Mouse (Mus musculus) mesoderm, embryonic 11.5 days (tissue): ENCODE measurements around the gene Gnat2.
A peak's percentile ranks its signal among the peaks of the same experiment; 100 is the strongest.

Experiments used
- DNase-seq: peaks from one replicate; pipeline ENCODE4 v3.0.0-alpha.2; 2012; ENCODE audit warnings: low read depth, low spot score

The Gnat2 gene

DNA sequence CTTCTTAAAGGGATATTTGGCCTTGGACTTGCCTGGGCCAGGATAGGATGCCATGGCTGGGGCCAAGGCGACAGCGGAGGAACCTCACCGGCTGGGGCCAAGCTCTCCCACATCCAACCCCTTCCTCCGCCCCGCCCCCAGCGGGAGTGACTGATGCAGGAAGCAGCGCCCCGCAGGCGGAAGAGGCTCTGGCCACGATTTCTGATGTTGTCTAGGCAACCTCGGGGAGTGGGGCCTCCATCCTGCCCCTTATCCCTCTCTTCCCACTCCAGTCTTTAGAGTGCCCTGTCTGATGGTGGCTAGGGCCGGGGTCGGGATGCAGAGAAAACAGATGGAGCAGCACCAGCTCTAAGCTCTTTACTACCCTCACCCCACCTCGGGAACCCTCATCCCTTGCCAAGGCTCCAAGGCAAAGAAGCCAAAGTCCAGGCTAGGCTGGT, 7.3 kb upstream of the Gnat2 start:
- DNase-seq, result peak; percentile 89

DNA sequence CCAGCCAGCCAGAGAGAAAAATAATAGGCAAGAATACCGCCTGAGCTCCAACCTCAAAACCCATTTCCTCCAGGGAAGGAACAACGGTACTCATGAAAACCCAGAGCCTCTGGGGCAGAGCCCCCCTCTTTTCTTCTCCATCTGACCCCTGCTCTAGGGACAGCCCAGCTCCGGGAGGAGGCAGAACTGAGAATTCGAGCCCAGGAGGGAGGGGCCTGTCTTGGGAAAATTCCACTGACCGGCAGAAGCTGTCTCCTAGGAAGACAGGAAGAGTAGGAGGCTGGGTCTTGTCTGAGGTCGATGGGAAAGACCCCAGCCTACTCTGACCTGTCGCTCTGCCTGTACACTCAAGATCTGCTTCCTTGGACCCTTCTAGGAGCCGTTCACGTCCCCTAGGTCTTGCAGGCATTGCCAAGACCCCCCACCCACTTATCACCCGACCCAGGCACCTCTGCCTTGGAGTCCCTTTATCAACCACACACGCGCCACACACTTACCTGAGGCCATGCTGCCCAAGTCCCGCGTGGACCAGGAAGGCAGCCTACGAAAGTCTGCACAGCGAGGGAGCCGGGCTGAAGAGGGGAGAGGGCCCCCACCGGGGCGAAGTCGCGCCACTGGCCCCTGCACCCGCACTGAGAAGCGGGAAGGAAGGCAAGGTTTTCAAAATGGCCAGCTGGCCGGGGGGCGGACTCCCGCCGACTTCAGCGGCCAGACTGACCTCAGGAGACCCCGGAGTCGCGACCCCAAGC, 6.7 kb upstream of the Gnat2 start:
- peak; percentile 68 for DNase-seq

GRCm38 (mm10) chr3:108086470-108086979, 6.1 kb upstream of the Gnat2 start, which contains the start of gene Ampd2:
Gene Ampd2, minus strand, starts transcription at chr3:108086651.
- peak; percentile 84 for DNase-seq

- no peak for DNase-seq
These were observed 5.3 kb upstream of the Gnat2 start for GRCm38 (mm10) chr3:108087329-108087728.

GRCm38 (mm10) chr3:108088842-108089380, 3.7 kb upstream of the Gnat2 start:
- DNase-seq, result no peak

- no peak for DNase-seq
These were observed 2.7 kb upstream of the Gnat2 start for GRCm38 (mm10) chr3:108089916-108090315.

DNA sequence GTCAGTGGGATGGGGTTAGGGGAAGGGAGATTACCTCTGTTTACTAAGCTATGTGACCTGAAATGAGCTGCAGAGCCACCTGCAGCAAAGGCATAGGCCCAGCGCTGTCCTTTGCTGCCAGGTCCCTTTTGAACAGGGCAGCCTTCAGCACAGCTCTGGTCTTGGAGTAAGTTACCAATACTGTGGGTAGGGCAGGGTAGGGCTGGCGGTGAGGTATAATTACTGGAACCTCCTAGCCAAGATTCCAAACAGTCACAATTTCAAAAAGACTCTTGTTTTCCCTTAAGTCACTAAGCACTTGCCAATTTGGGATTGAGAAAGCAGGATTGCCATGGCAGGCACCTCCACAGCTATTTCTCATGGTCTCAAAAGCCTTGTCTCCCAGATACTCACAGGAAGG, 2.0 kb upstream of the Gnat2 start:
- no peak for DNase-seq

GRCm38 (mm10) chr3:108092030-108092429, 559 bp upstream of the Gnat2 start:
- DNase-seq, result no peak

DNA sequence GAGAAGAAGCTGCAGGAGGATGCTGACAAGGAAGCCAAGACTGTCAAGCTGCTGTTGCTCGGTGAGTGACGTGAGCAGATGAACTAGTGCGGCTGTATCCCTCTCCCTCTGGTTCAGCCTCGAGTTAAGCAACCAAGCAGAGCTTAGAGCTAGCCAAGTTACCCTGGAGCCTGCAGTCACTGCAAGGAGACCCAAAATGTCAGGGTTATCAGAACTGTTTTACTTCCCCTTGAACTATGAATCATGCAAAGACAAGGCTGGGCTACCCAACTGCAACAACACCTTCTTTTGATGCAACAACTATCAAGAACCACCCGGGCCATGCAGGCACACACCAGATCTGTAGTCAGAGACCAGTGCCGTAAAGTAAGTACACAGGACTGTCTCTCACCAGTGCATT, 717 bp downstream of the Gnat2 start:
- DNase-seq, result no peak

DNA sequence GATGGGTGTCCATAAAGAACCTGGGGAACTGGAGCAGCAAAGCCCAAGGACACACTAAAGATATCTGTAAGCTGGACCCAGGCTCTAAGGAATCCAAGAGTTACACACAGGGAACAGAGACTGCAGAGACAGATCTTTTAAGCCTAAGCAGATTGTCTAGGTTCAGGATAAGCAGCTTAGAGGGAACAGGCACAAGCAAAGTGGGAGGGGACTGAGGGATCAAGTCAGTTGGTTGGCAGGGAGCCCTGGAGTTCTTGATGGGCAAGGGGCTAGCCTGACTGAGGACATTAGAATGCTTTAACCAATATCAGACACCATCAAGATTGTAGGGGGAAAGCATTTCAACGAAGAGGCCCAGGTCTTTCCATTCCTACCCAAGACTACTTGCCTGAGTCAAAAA, 1.6 kb downstream of the Gnat2 start:
- DNase-seq, result no peak

DNA sequence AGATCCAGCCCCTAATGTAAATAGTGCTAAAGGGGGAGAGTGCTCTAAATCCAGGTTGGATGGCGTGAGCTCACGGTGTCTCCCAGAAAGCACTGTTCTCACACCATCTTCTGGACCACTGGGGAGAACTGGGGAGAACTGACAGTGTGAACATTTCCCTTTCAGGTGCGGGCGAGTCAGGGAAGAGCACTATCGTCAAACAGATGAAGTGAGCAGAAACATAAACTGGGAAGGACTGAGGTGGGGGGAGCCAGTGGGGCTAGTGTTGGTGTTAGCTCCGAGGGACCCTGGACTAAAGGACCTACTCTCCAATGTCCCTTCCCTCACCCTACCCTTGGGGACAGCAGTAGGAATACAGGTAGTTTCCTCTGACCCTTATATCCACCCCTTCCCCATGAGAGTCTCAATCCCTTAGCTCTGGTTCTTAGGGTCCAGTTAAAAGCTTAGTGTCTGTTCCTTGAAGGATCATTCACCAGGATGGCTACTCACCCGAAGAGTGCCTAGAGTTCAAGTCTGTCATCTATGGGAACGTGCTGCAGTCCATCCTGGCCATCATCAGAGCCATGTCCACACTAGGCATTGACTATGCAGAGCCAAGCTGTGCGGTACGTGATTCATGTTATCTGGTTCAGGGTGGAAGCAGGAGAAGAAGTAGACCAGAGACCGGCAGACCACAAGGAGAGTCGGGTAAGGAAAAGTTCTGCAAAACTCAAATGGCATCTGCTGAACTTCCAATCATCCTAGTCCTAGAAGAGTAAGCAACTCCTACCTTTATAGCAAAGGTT, 2.6 kb downstream of the Gnat2 start:
- no peak for DNase-seq

GRCm38 (mm10) chr3:108096226-108096625, 3.6 kb downstream of the Gnat2 start:
- DNase-seq, result no peak

DNA sequence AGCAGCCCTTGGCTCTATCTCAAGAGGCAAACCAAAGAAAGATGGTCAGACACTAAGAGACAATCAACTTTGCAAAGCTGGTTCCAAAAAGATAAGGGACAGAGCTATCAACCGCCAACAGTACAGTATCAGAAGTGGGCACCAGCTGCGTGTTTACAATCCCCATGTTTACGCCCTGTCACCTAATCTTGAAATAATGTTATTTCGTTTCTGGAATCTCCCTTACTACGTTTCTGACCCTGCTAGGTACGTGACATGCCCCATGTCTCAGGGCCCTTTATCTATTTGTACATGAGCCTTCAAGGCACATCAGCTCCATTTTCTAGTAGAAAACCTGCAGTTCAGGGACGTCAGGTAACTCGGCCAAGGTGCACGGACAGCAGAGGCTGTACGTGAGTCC, 4.1 kb downstream of the Gnat2 start:
- DNase-seq, result no peak

- DNase-seq, result no peak
These were observed 5.1 kb downstream of the Gnat2 start for GRCm38 (mm10) chr3:108097656-108098055.

GRCm38 (mm10) chr3:108098316-108098715, 5.7 kb downstream of the Gnat2 start:
- DNase-seq, result no peak

DNA sequence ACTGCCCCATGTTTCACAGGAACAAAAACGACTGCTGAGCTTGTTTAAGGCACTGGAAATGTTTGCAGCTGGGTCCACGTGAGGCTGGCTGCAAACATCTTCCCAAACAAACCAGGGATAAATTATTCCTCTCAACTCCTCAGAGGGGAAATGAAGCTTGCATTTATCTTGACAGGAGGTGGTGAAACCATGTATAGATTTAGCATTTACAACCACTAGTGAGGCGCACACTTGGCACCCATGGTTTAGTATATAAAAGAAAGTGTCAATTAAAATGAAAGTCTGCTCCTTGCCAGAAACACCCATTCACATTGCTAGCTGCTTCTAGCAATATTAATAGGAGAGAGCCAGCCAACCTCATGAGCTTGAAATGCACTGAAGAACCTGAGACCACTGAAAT, 9.0 kb downstream of the Gnat2 start:
- no peak for DNase-seq

GRCm38 (mm10) chr3:108102075-108102474, 9.5 kb downstream of the Gnat2 start:
- no peak for DNase-seq

DNA sequence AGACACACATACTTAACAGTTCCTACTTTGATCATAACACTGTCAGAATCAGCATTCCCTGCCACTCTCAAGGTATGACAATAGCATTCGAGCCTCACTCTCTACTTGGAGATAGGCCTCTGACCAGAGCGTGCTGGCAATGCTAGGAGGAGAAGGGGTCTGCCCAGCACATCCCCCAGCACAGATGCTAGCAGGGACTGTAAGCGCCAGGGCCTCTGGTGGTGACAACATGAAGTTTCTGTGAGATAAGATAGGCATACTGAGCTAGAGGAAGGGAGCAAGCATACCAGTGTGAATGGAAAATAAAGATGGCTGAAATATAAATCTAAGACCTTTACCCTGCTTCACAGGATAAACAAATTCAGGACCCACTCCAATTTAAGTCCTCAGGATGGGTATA, 12.7 kb downstream of the Gnat2 start:
- no peak for DNase-seq

DNA sequence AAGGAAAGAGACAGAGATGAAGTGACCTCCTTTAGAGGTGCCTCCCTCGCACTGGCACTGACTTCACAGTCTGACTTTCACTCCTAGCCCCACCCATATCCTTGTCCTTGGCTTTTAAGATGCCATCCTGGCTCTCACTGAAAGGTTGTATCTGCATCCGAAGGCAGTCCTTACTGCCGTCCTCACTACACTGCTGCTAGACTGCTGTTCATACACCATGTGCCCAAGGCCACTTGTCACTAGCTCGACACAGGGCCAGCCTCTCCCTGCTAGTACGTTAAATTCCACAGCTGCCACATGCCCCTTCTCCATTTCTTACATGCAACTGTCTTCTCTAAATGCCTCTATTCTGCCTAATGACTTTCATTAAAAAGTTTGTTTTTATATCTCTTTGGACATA, 18.7 kb downstream of the Gnat2 start:
- no peak for DNase-seq

GRCm38 (mm10) chr3:108112246-108112645, 19.7 kb downstream of the Gnat2 start:
- no peak for DNase-seq

GRCm38 (mm10) chr3:108112666-108113065, 20.1 kb downstream of the Gnat2 start:
- DNase-seq, result no peak

GRCm38 (mm10) chr3:108113591-108114289, 21.2 kb downstream of the Gnat2 start:
- DNase-seq, result no peak
